Mouse (Mus musculus): ENCODE measurements around the gene Gm20671. TPM values are rescaled to one million over a fixed set of nuclear protein-coding genes. Genes with fewer than 3 reads are reported as not detected.

Gm20671 gene
- polyA plus RNA-seq (2012; rRNA removed): 26.3 and 30.5 TPM in 2 replicates

GRCm38 (mm10) chr5:32827009-32827408, at the start of gene Gm20671:
Gene Gm20671 (minus strand): TSS chr5:32827109.
- DNase-seq: no peak
- H3K4me3 ChIP-seq (ENCODE audit: control insufficient read depth, insufficient read depth, low read length): no peak within 1 kb of the TSS
- 95% methylated on average over 7 of the region's 7 CpGs for WGBS
- H3K27ac ChIP-seq (ENCODE audit: control insufficient read depth, insufficient read depth, low read length): no peak within 1 kb of the TSS
- H3K36me3 ChIP-seq (ENCODE audit: control insufficient read depth, insufficient read depth, low read length): peaks cover 52% of the 10 kb centered on the region
- TF ChIP-seq POLR2A (IDR thresholded peaks at IDR 0.05; ENCODE audit: control insufficient read depth, extremely low read depth, insufficient read depth, low read length, poor library complexity) (no peak), CTCF (IDR thresholded peaks at IDR 0.05; ENCODE audit: borderline replicate concordance, control insufficient read depth, extremely low read depth, insufficient read depth, low read length, poor library complexity) (no peak)
- no peaks in the 10 kb centered on the region for H3K4me1 ChIP-seq (replicated peaks; ENCODE audit: control insufficient read depth, insufficient read depth, low read length)
- H3K27me3 ChIP-seq (ENCODE audit: control insufficient read depth, insufficient read depth, low read length): no peaks in the 10 kb centered on the region

GRCm38 (mm10) chr5:32872346-32872745, 45.4 kb upstream of the Gm20671 start:
- Histone ChIP-seq H3K36me3 (ENCODE audit: control insufficient read depth, insufficient read depth, low read length) (peaks cover 22% of the 10 kb centered on the region), H3K27ac (ENCODE audit: control insufficient read depth, insufficient read depth, low read length) (no peak overlapping the region), H3K4me1 (replicated peaks; ENCODE audit: control insufficient read depth, insufficient read depth, low read length) (no peaks in the 10 kb centered on the region), H3K27me3 (ENCODE audit: control insufficient read depth, insufficient read depth, low read length) (no peaks in the 10 kb centered on the region), H3K4me3 (ENCODE audit: control insufficient read depth, insufficient read depth, low read length) (no peak overlapping the region)
- WGBS: 95% methylated on average over 5 of the region's 5 CpGs
- no peak for TF ChIP-seq POLR2A (IDR thresholded peaks at IDR 0.05; ENCODE audit: control insufficient read depth, extremely low read depth, insufficient read depth, low read length, poor library complexity)
- no peak for TF ChIP-seq CTCF (IDR thresholded peaks at IDR 0.05; ENCODE audit: borderline replicate concordance, control insufficient read depth, extremely low read depth, insufficient read depth, low read length, poor library complexity)
- DNase-seq: no peak

- WGBS: 93% methylated on average over 5 of the region's 5 CpGs
Observed at GRCm38 (mm10) chr5:32869389-32870024, 42.6 kb upstream of the Gm20671 start.

GRCm38 (mm10) chr5:32863253-32864228, 36.6 kb upstream of the Gm20671 start, which contains the start of gene Depdc5:
Gene Depdc5 (plus strand): TSS chr5:32863701.
- DNase-seq: peak; percentile 98
- Histone ChIP-seq H3K4me3 (ENCODE audit: control insufficient read depth, insufficient read depth, low read length) (peak within 1 kb of the TSS; percentile 69), H3K27me3 (ENCODE audit: control insufficient read depth, insufficient read depth, low read length) (no peaks in the 10 kb centered on the region), H3K4me1 (replicated peaks; ENCODE audit: control insufficient read depth, insufficient read depth, low read length) (peaks cover 3% of the 10 kb centered on the region; the same call in 1 of the 2 replicates), H3K27ac (ENCODE audit: control insufficient read depth, insufficient read depth, low read length) (peak within 1 kb of the TSS; percentile 7; the same call in 1 of the 2 replicates), H3K36me3 (ENCODE audit: control insufficient read depth, insufficient read depth, low read length) (peaks cover 6% of the 10 kb centered on the region)
- peak; percentile 76 for TF ChIP-seq POLR2A (IDR thresholded peaks at IDR 0.05; ENCODE audit: control insufficient read depth, extremely low read depth, insufficient read depth, low read length, poor library complexity)
- no peak for TF ChIP-seq CTCF (IDR thresholded peaks at IDR 0.05; ENCODE audit: borderline replicate concordance, control insufficient read depth, extremely low read depth, insufficient read depth, low read length, poor library complexity)
- WGBS: under 1% methylated on average over 64 of the region's 64 CpGs

More at GRCm38 (mm10) chr5:32869389-32870024, 42.6 kb upstream of the Gm20671 start:
- H3K4me1 ChIP-seq (replicated peaks; ENCODE audit: control insufficient read depth, insufficient read depth, low read length): no peaks in the 10 kb centered on the region
- DNase-seq: no peak
- H3K27ac ChIP-seq (ENCODE audit: control insufficient read depth, insufficient read depth, low read length): no peak overlapping the region
- H3K36me3 ChIP-seq (ENCODE audit: control insufficient read depth, insufficient read depth, low read length): peaks cover 12% of the 10 kb centered on the region
- no peaks in the 10 kb centered on the region for H3K27me3 ChIP-seq (ENCODE audit: control insufficient read depth, insufficient read depth, low read length)
- no peak for TF ChIP-seq POLR2A (IDR thresholded peaks at IDR 0.05; ENCODE audit: control insufficient read depth, extremely low read depth, insufficient read depth, low read length, poor library complexity)
- no peak for TF ChIP-seq CTCF (IDR thresholded peaks at IDR 0.05; ENCODE audit: borderline replicate concordance, control insufficient read depth, extremely low read depth, insufficient read depth, low read length, poor library complexity)
- no peak overlapping the region for H3K4me3 ChIP-seq (ENCODE audit: control insufficient read depth, insufficient read depth, low read length)

- no peak for TF ChIP-seq POLR2A (IDR thresholded peaks at IDR 0.05; ENCODE audit: control insufficient read depth, extremely low read depth, insufficient read depth, low read length, poor library complexity)
- no peak for TF ChIP-seq CTCF (IDR thresholded peaks at IDR 0.05; ENCODE audit: borderline replicate concordance, control insufficient read depth, extremely low read depth, insufficient read depth, low read length, poor library complexity)
- Histone ChIP-seq H3K4me3 (ENCODE audit: control insufficient read depth, insufficient read depth, low read length) (no peak overlapping the region), H3K36me3 (ENCODE audit: control insufficient read depth, insufficient read depth, low read length) (peaks cover under 1% of the 10 kb centered on the region), H3K27ac (ENCODE audit: control insufficient read depth, insufficient read depth, low read length) (no peak overlapping the region), H3K27me3 (ENCODE audit: control insufficient read depth, insufficient read depth, low read length) (no peaks in the 10 kb centered on the region), H3K4me1 (replicated peaks; ENCODE audit: control insufficient read depth, insufficient read depth, low read length) (peaks cover 3% of the 10 kb centered on the region; the same call in 1 of the 2 replicates)
- WGBS: 78% methylated on average over 6 of the region's 6 CpGs
- DNase-seq: no peak
Observed at GRCm38 (mm10) chr5:32862469-32863132, 35.7 kb upstream of the Gm20671 start.

GRCm38 (mm10) chr5:32861082-32861481, 34.2 kb upstream of the Gm20671 start:
- H3K27ac ChIP-seq (ENCODE audit: control insufficient read depth, insufficient read depth, low read length): no peak overlapping the region
- H3K4me3 ChIP-seq (ENCODE audit: control insufficient read depth, insufficient read depth, low read length): no peak overlapping the region
- H3K27me3 ChIP-seq (ENCODE audit: control insufficient read depth, insufficient read depth, low read length): no peaks in the 10 kb centered on the region
- H3K4me1 ChIP-seq (replicated peaks; ENCODE audit: control insufficient read depth, insufficient read depth, low read length): peaks cover 5% of the 10 kb centered on the region; the same call in 1 of the 2 replicates
- no peak for TF ChIP-seq CTCF (IDR thresholded peaks at IDR 0.05; ENCODE audit: borderline replicate concordance, control insufficient read depth, extremely low read depth, insufficient read depth, low read length, poor library complexity)
- no peak for TF ChIP-seq POLR2A (IDR thresholded peaks at IDR 0.05; ENCODE audit: control insufficient read depth, extremely low read depth, insufficient read depth, low read length, poor library complexity)
- 97% methylated on average over 1 of the region's 1 CpGs for WGBS
- H3K36me3 ChIP-seq (ENCODE audit: control insufficient read depth, insufficient read depth, low read length): no peaks in the 10 kb centered on the region
- DNase-seq: no peak

Data from thymus, adult 2 months (tissue).